Mouse (Mus musculus) lung, postnatal 0 days (tissue): ENCODE measurements at regions not wholly inside any gene's neighbourhood (a gene's known extent, or its start where the extent isn't known, plus 50 kb on each side); places are given as distances from the start of the nearest gene placed in this dataset.
"Not testable (repeated sequence)": the region's sequence is repeated elsewhere in the genome, so short reads cannot be mapped to it uniquely, and the experiment has no call there.

ENCODE experiments used
- ATAC-seq: fragments of 200-750 bp; cut with Nextera tagmentation; 2 replicates; pipeline ENCODE4 v1.8.0; 2017; ENCODE audit warnings: moderate library complexity
- DNase-seq: peaks from one replicate; pipeline ENCODE4 v3.0.0-alpha.2; 2016; ENCODE audit warnings: low spot score
- H3K27ac ChIP-seq: fragments of 300-500 bp; sonication (generic); 2 replicates; pipeline ENCODE4 v1.5.1; 2014; ENCODE audit warnings: antibody characterized with exemption, mild to moderate bottlenecking, low read length, mixed read lengths
- H3K27me3 ChIP-seq: fragments of 300-500 bp; sonication (generic); replicated peaks from 2 replicates; pipeline ENCODE4 v1.6.1; 2014; ENCODE audit warnings: low read length, mixed read lengths; ENCODE audit not compliant: insufficient read depth
- H3K36me3 ChIP-seq: fragments of 300-500 bp; sonication (generic); 2 replicates; pipeline ENCODE4 v1.6.1; 2014; ENCODE audit warnings: low read length, mixed read lengths; ENCODE audit not compliant: insufficient read depth
- H3K4me1 ChIP-seq: fragments of 300-500 bp; sonication (generic); 2 replicates; pipeline ENCODE4 v1.6.1; 2014; ENCODE audit warnings: antibody characterized with exemption, low read depth, low read length, mixed read lengths; ENCODE audit not compliant: insufficient read depth
- H3K4me2 ChIP-seq: fragments of 300-500 bp; sonication (generic); replicated peaks from 2 replicates; pipeline ENCODE4 v1.6.1; 2014; ENCODE audit warnings: low read depth, mild to moderate bottlenecking, low read length, moderate library complexity, mixed read lengths
- H3K4me3 ChIP-seq: fragments of 300-500 bp; sonication (generic); 2 replicates; pipeline ENCODE4 v1.5.1; 2014; ENCODE audit warnings: low read depth, low read length
- H3K9ac ChIP-seq: fragments of 300-500 bp; sonication (generic); replicated peaks from 2 replicates; pipeline ENCODE4 v1.6.1; 2014; ENCODE audit warnings: low read depth, mild to moderate bottlenecking
- H3K9me3 ChIP-seq: fragments of 300-500 bp; sonication (generic); 2 replicates; pipeline ENCODE4 v1.6.1; 2016; ENCODE audit warnings: low read length, mixed read lengths
- CTCF ChIP-seq: IDR thresholded peaks from 2 replicates; pipeline ENCODE4 v1.5.1; 2016; ENCODE audit warnings: antibody characterized with exemption, mild to moderate bottlenecking
- EP300 ChIP-seq: IDR thresholded peaks from 2 replicates; pipeline ENCODE4 v1.6.1; 2016; ENCODE audit warnings: antibody characterized with exemption, mild to moderate bottlenecking, control low read depth
- WGBS: fragments of 180-500 bp; shearing (Covaris S2); extraction: QIAGEN DNeasy Blood & Tissue Kit; methylation state at CpG from one replicate; pipeline ENCODE4 v1.1.7; 2014; 5-methylcytosine and 5-hydroxymethylcytosine counted together

DNA sequence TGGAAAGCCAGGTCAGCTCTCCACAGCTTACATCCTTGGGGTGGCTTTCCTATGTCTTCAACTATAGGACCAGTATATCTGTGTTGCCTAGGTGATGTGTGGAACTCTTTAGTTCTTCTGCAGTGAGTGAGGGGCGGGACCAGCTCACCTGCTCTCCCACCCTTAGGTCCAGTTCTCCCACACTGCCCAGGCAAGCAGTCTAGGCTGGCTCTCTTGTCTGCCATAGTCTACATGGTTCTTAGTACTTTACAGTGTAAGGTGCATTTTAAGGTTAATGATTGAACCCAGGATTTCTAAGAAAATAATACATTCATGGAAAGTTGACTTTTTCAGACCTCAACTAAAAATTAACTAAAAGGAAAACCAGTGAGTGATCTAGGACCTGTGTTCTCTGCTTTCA is 1108.4 kb downstream of the Sorcs3 start:
- Histone ChIP-seq H3K36me3 (no peaks in the 10 kb centered on the region), H3K9me3 (no peaks in the 10 kb centered on the region), H3K4me1 (no peaks in the 10 kb centered on the region), H3K9ac (no peak overlapping the region), H3K27ac (no peak overlapping the region), H3K27me3 (no peaks in the 10 kb centered on the region), H3K4me2 (no peak overlapping the region), H3K4me3 (no peak overlapping the region)
- DNase-seq (no peak), ATAC-seq (no peak)
- WGBS, result 59% methylated on average over 1 of the region's 1 CpGs
- TF ChIP-seq CTCF (no peak), EP300 (no peak)

GRCm38 (mm10) chr19:49359642-49360041 is 1153.8 kb downstream of the Sorcs3 start:
- no peaks in the 10 kb centered on the region for H3K4me1 ChIP-seq
- 64% methylated on average over 3 of the region's 3 CpGs for WGBS

GRCm38 (mm10) chr19:49360715-49361114 is 1154.9 kb downstream of the Sorcs3 start:
- WGBS, result 78% methylated on average over 5 of the region's 5 CpGs

More at GRCm38 (mm10) chr19:49359642-49360041, 1153.8 kb downstream of the Sorcs3 start:
- H3K9ac ChIP-seq, result no peak overlapping the region
- DNase-seq (no peak), ATAC-seq (no peak)
- no peak for TF ChIP-seq CTCF
- no peak for TF ChIP-seq EP300
- H3K27me3 ChIP-seq, result no peaks in the 10 kb centered on the region
- no peaks in the 10 kb centered on the region for H3K9me3 ChIP-seq
- no peak overlapping the region for H3K4me2 ChIP-seq
- H3K36me3 ChIP-seq, result no peaks in the 10 kb centered on the region
- no peak overlapping the region for H3K27ac ChIP-seq
- no peak overlapping the region for H3K4me3 ChIP-seq

DNA sequence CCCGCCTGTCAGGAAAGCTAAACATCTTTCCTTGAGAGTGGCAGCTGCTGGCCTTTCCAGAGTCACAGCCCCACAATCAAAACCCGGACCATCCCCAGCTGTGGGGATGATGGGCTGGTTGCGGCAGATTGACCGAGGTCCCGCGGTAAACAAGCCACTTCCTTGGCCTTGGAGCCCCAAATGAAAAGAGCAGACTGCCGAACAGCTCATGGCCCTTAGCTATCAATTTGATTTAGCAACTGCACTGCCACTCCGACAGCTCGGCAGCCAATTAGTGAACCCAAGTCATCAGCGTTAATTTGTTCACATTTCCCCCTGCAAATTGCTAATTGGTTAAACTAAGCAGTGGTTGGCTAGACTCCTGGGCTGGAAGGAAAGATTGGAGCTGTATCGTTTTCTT is 1155.3 kb downstream of the Sorcs3 start:
- not testable (repeated sequence) for DNase-seq, H3K4me2 ChIP-seq, H3K9me3 ChIP-seq, H3K9ac ChIP-seq, H3K36me3 ChIP-seq, ATAC-seq, H3K27me3 ChIP-seq, H3K4me3 ChIP-seq, H3K27ac ChIP-seq, H3K4me1 ChIP-seq
- WGBS, result 79% methylated on average over 10 of the region's 11 CpGs

More at GRCm38 (mm10) chr19:49360715-49361114, 1154.9 kb downstream of the Sorcs3 start:
- no peaks in the 10 kb centered on the region for H3K36me3 ChIP-seq
- TF ChIP-seq CTCF (no peak), EP300 (no peak)
- no peaks in the 10 kb centered on the region for H3K4me1 ChIP-seq
- no peak overlapping the region for H3K4me3 ChIP-seq
- no peak for DNase-seq
- no peaks in the 10 kb centered on the region for H3K9me3 ChIP-seq
- H3K9ac ChIP-seq, result no peak overlapping the region
- H3K27ac ChIP-seq, result no peak overlapping the region
- no peak overlapping the region for H3K4me2 ChIP-seq
- no peak for ATAC-seq
- no peaks in the 10 kb centered on the region for H3K27me3 ChIP-seq

DNA sequence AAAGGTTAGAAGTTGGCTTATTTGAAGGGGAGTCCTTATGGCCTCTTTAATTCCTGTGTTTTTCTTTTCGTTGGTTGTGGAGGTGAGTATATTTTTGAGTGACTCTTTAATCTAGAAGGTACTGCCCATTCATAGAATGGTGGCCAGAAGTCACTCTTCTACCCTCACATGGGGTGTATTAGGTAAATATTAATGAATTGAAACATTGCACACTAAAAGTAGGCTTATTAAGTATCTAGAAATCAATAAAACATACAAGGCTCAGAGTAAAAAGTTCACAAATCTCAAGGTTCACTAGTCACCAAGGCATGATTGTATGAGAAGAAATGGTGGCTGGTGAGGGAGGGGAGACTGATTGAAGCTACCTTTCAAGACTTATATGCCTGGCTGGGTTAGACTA is 1167.1 kb downstream of the Sorcs3 start:
- no peak for DNase-seq
- 45% methylated on average over 1 of the region's 1 CpGs for WGBS
- no peak overlapping the region for H3K9ac ChIP-seq

GRCm38 (mm10) chr19:49374295-49374694 is 1168.5 kb downstream of the Sorcs3 start:
- no peak overlapping the region for H3K4me2 ChIP-seq
- H3K27me3 ChIP-seq, result no peaks in the 10 kb centered on the region
- H3K27ac ChIP-seq, result no peak overlapping the region
- no peaks in the 10 kb centered on the region for H3K36me3 ChIP-seq
- H3K4me3 ChIP-seq, result no peak overlapping the region
- no peak overlapping the region for H3K9ac ChIP-seq
- no peaks in the 10 kb centered on the region; the same call in 1 of the 2 replicates for H3K9me3 ChIP-seq
- ATAC-seq, result no peak
- TF ChIP-seq EP300 (no peak), CTCF (no peak)
- DNase-seq, result no peak
- H3K4me1 ChIP-seq, result no peaks in the 10 kb centered on the region
- WGBS, result 80% methylated on average over 2 of the region's 2 CpGs

More for the DNA sequence above, 1167.1 kb downstream of the Sorcs3 start:
- no peaks in the 10 kb centered on the region for H3K4me1 ChIP-seq
- H3K36me3 ChIP-seq, result no peaks in the 10 kb centered on the region
- no peak overlapping the region for H3K27ac ChIP-seq
- TF ChIP-seq EP300, result no peak
- TF ChIP-seq CTCF, result no peak
- no peak overlapping the region for H3K4me2 ChIP-seq
- ATAC-seq, result no peak
- no peak overlapping the region for H3K4me3 ChIP-seq
- H3K9me3 ChIP-seq, result no peaks in the 10 kb centered on the region; the same call in 1 of the 2 replicates
- no peaks in the 10 kb centered on the region for H3K27me3 ChIP-seq

GRCm38 (mm10) chr19:49374926-49375325 is 1169.1 kb downstream of the Sorcs3 start:
- no peak overlapping the region for H3K9ac ChIP-seq
- H3K27ac ChIP-seq, result no peak overlapping the region
- 84% methylated on average over 3 of the region's 3 CpGs for WGBS
- H3K36me3 ChIP-seq, result no peaks in the 10 kb centered on the region
- H3K27me3 ChIP-seq, result no peaks in the 10 kb centered on the region
- no peak overlapping the region for H3K4me3 ChIP-seq
- no peak for TF ChIP-seq CTCF
- TF ChIP-seq EP300, result no peak
- H3K4me2 ChIP-seq, result no peak overlapping the region
- H3K9me3 ChIP-seq, result no peaks in the 10 kb centered on the region; the same call in 1 of the 2 replicates
- DNase-seq, result no peak
- ATAC-seq, result no peak
- H3K4me1 ChIP-seq, result no peaks in the 10 kb centered on the region
